Mouse (Mus musculus): ENCODE results near the gene Cbx6. TPM values are rescaled to one million over a fixed set of nuclear protein-coding genes. Genes with fewer than 3 reads are reported as not detected.

The Cbx6 gene
- polyA plus RNA-seq, 1 experiment = 19.9 TPM

DNA sequence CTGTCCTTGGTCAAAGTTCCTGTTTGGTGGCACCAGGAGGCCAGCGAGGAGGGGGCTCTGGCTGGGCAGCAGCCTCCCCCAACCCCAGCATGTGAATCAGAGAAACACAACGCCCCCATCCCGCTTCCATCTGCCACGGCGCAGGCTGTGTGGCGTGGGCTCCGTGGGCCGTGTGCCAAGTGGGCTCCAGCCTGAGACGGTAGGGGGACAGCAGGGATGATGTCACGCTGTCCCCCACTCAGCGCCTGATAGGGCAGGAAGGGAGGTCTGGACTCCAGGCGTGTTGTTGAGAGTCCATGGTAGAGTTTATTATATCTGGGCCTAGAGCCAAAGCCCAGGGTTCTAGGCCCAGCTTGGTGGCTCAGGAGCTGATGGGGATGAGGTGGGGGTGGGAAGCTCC lies 38.2 kb downstream of the Cbx6 start:
- no peak for TF ChIP-seq CTCF (IDR thresholded peaks at IDR 0.05; ENCODE audit: extremely low read depth, insufficient read length, insufficient replicate concordance, low read depth, low read length)
- no peak for TF ChIP-seq POLR2A (IDR thresholded peaks at IDR 0.05; ENCODE audit: low read depth, low read length)
- Histone ChIP-seq H3K4me1 (ENCODE audit: control insufficient read depth, insufficient read depth, insufficient read length, low read length) (no peaks in the 10 kb centered on the region), H3K27me3 (ENCODE audit: control insufficient read depth, insufficient read depth, low read length) (no peaks in the 10 kb centered on the region), H3K36me3 (ENCODE audit: control insufficient read depth, insufficient read depth, low read length) (no peaks in the 10 kb centered on the region), H3K4me3 (ENCODE audit: low read depth, low read length) (no peak overlapping the region), H3K27ac (ENCODE audit: insufficient read depth, low read depth, low read length) (no peak overlapping the region)
- WGBS = 75% methylated on average over 12 of the region's 12 CpGs

DNA sequence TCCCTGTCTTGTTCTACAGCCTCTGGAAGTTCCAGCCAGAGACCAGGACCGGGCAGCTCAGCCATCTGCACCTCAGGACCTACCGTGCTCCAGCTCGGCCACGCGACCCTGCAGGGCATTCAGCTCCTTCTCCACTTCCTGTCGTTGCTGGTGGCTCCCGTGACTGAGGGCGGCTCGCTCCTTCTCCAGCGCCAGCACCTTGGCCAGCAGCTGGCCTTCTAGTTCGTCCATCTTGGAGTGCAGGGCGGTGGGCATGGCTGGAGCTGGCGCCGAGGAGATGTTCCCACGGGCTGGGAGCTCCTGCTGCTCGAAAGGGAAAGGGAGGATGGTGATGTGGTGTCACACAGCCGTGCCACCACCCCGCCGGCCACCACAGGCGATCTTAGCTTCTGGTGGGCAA lies 40.3 kb downstream of the Cbx6 start:
- Histone ChIP-seq H3K4me1 (ENCODE audit: control insufficient read depth, insufficient read depth, insufficient read length, low read length) (no peaks in the 10 kb centered on the region), H3K4me3 (ENCODE audit: low read depth, low read length) (no peak overlapping the region), H3K27me3 (ENCODE audit: control insufficient read depth, insufficient read depth, low read length) (no peaks in the 10 kb centered on the region), H3K27ac (ENCODE audit: insufficient read depth, low read depth, low read length) (no peak overlapping the region), H3K36me3 (ENCODE audit: control insufficient read depth, insufficient read depth, low read length) (no peaks in the 10 kb centered on the region)
- WGBS = 20% methylated on average over 20 of the region's 20 CpGs
- TF ChIP-seq POLR2A (IDR thresholded peaks at IDR 0.05; ENCODE audit: low read depth, low read length) (no peak), CTCF (IDR thresholded peaks at IDR 0.05; ENCODE audit: extremely low read depth, insufficient read length, insufficient replicate concordance, low read depth, low read length) (no peak)

DNA sequence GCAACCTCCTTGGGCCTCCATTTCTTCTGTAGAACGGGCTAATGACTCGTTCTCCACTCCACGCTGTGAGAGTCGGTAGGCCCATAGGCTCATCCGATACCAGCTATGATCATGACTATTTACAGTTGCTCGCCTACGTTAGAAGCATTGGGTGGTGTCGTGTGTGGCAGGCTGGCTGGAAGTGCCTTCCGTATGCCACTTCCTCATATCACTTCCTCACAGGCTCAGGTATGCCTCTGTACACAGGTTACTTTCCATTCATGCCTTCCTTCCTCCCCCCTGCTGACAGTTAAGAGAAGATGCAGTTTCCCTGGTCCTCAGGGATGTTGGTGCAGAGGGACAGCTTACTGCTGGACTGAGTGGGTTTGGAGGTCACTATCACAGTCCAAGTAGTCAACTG lies 41.4 kb downstream of the Cbx6 start:
- TF ChIP-seq POLR2A (IDR thresholded peaks at IDR 0.05; ENCODE audit: low read depth, low read length) = no peak
- TF ChIP-seq CTCF (IDR thresholded peaks at IDR 0.05; ENCODE audit: extremely low read depth, insufficient read length, insufficient replicate concordance, low read depth, low read length) = no peak
- H3K4me1 ChIP-seq (ENCODE audit: control insufficient read depth, insufficient read depth, insufficient read length, low read length) = no peaks in the 10 kb centered on the region
- no peaks in the 10 kb centered on the region for H3K36me3 ChIP-seq (ENCODE audit: control insufficient read depth, insufficient read depth, low read length)
- WGBS = 85% methylated on average over 9 of the region's 9 CpGs
- no peak overlapping the region for H3K27ac ChIP-seq (ENCODE audit: insufficient read depth, low read depth, low read length)
- H3K27me3 ChIP-seq (ENCODE audit: control insufficient read depth, insufficient read depth, low read length) = no peaks in the 10 kb centered on the region
- no peak overlapping the region for H3K4me3 ChIP-seq (ENCODE audit: low read depth, low read length)

DNA sequence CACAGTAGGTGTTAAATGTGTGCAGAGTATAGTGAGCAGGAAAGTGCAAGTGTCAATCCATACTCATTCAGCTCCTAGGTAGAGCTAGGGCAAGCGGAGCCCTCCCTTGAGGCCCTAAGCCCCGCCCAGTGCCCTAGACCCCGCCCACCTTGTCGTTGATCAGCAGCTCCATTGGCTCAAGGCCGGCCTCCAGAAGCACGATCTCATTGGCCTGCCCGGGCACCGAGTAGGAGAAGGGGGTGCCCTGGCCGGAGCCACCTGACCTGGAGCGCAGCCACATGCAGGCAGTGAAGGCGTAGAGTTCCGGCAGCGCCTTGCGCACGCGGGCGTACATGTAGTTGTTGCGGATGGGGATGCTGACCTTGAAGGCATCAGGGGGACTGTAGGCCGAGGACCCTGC lies 42.0 kb downstream of the Cbx6 start:
- Histone ChIP-seq H3K27ac (ENCODE audit: insufficient read depth, low read depth, low read length) (no peak overlapping the region), H3K4me1 (ENCODE audit: control insufficient read depth, insufficient read depth, insufficient read length, low read length) (no peaks in the 10 kb centered on the region), H3K36me3 (ENCODE audit: control insufficient read depth, insufficient read depth, low read length) (no peaks in the 10 kb centered on the region), H3K27me3 (ENCODE audit: control insufficient read depth, insufficient read depth, low read length) (no peaks in the 10 kb centered on the region), H3K4me3 (ENCODE audit: low read depth, low read length) (no peak overlapping the region)
- TF ChIP-seq CTCF (IDR thresholded peaks at IDR 0.05; ENCODE audit: extremely low read depth, insufficient read length, insufficient replicate concordance, low read depth, low read length) (no peak), POLR2A (IDR thresholded peaks at IDR 0.05; ENCODE audit: low read depth, low read length) (no peak)
- 33% methylated on average over 19 of the region's 19 CpGs for WGBS

DNA sequence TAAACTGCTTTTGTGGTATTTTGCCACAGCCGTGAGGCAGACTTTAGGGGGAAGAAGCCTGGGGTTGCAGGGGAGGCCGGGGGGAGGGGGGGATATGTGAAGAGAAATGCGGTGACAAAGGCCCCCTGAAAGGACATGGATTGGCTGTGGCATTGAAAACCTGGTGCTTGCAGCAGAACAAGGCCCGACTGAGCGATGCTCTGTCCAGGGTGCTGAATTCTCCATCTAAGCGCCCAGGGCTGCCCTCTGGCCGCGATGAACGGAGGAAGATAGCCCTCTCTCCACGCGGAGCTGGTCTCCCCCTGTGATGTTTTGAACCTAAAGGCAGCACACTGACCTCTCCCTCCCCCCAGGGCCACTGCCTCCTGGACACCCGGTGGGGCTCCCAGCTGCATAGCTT lies 43.0 kb downstream of the Cbx6 start:
- 5% methylated on average over 12 of the region's 12 CpGs for WGBS
- H3K27ac ChIP-seq (ENCODE audit: insufficient read depth, low read depth, low read length) = no peak overlapping the region
- no peaks in the 10 kb centered on the region for H3K36me3 ChIP-seq (ENCODE audit: control insufficient read depth, insufficient read depth, low read length)
- H3K4me3 ChIP-seq (ENCODE audit: low read depth, low read length) = no peak overlapping the region
- TF ChIP-seq CTCF (IDR thresholded peaks at IDR 0.05; ENCODE audit: extremely low read depth, insufficient read length, insufficient replicate concordance, low read depth, low read length) (no peak), POLR2A (IDR thresholded peaks at IDR 0.05; ENCODE audit: low read depth, low read length) (no peak)
- no peaks in the 10 kb centered on the region for H3K4me1 ChIP-seq (ENCODE audit: control insufficient read depth, insufficient read depth, insufficient read length, low read length)
- no peaks in the 10 kb centered on the region for H3K27me3 ChIP-seq (ENCODE audit: control insufficient read depth, insufficient read depth, low read length)

DNA sequence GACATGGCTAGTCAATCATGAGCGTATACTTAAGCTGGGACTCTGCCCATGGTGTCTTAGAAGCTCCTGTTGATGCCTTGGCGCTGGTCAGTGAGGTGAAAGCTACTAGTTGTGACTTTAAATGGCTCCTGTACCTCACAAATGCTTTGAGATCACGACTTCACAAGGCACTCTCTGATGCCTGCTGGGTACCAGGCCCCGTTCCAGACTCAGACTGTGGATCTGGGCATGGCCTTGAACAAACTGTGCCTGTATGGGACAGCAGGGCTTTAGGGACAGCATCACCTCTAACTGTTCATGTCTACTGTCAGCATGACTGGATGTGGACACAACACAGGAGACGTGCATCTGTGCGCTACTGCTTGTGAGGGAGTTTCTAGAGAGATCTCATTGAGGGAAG lies 43.6 kb downstream of the Cbx6 start:
- H3K4me1 ChIP-seq (ENCODE audit: control insufficient read depth, insufficient read depth, insufficient read length, low read length) = no peaks in the 10 kb centered on the region
- no peak overlapping the region for H3K27ac ChIP-seq (ENCODE audit: insufficient read depth, low read depth, low read length)
- 81% methylated on average over 6 of the region's 6 CpGs for WGBS
- no peak for TF ChIP-seq CTCF (IDR thresholded peaks at IDR 0.05; ENCODE audit: extremely low read depth, insufficient read length, insufficient replicate concordance, low read depth, low read length)
- TF ChIP-seq POLR2A (IDR thresholded peaks at IDR 0.05; ENCODE audit: low read depth, low read length) = no peak
- no peaks in the 10 kb centered on the region for H3K27me3 ChIP-seq (ENCODE audit: control insufficient read depth, insufficient read depth, low read length)
- H3K4me3 ChIP-seq (ENCODE audit: low read depth, low read length) = no peak overlapping the region
- no peaks in the 10 kb centered on the region for H3K36me3 ChIP-seq (ENCODE audit: control insufficient read depth, insufficient read depth, low read length)

DNA sequence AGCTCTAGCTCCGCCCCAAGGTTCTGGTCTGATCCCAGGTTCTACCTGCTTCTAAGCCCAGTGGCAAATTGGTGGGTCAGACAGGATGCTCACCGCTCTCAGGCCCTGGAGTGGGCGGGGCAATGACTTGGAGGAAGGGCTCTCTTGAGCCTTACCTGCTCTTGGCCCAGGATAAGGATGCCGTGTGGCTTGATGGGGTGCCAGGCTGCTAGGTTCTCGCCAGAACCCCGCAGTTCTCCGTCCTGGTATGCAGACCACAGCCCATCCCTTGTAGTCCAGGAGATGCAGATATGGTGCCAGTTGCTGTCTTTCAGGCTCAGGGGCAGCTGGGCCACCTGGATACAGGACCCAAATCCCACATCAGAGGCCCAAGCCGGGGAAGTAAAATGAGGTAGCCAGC lies 44.4 kb downstream of the Cbx6 start:
- Histone ChIP-seq H3K27me3 (ENCODE audit: control insufficient read depth, insufficient read depth, low read length) (0 out of 2 replicates have a peak, but pooled peaks cover 4% of the 10 kb centered on the region), H3K4me3 (ENCODE audit: low read depth, low read length) (no peak overlapping the region), H3K4me1 (ENCODE audit: control insufficient read depth, insufficient read depth, insufficient read length, low read length) (no peaks in the 10 kb centered on the region), H3K27ac (ENCODE audit: insufficient read depth, low read depth, low read length) (no peak overlapping the region), H3K36me3 (ENCODE audit: control insufficient read depth, insufficient read depth, low read length) (no peaks in the 10 kb centered on the region)
- no peak for TF ChIP-seq CTCF (IDR thresholded peaks at IDR 0.05; ENCODE audit: extremely low read depth, insufficient read length, insufficient replicate concordance, low read depth, low read length)
- TF ChIP-seq POLR2A (IDR thresholded peaks at IDR 0.05; ENCODE audit: low read depth, low read length) = no peak
- 49% methylated on average over 8 of the region's 8 CpGs for WGBS

DNA sequence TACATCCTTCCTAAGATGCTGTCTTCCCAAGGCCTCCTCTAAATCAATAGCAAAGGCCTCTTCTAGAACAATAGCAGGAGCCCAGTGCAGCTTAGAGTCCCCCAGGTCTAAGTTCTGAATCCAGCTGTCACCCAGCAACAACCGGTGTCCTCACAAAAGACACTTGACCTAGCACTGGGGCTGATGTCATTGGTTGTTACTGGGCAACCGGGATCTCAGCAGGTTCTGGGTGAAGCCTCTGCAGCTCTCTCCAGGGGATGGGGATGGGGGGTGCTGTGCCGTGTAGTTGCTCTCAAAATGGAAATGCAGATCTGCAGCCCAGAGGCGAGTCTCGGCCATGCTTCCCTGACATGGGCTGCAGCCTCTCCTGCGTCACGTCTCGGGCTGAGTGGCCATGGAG lies 46.7 kb downstream of the Cbx6 start:
- H3K4me3 ChIP-seq (ENCODE audit: low read depth, low read length) = no peak overlapping the region
- 0 out of 2 replicates have a peak, but pooled peaks cover 4% of the 10 kb centered on the region for H3K27me3 ChIP-seq (ENCODE audit: control insufficient read depth, insufficient read depth, low read length)
- H3K27ac ChIP-seq (ENCODE audit: insufficient read depth, low read depth, low read length) = no peak overlapping the region
- TF ChIP-seq CTCF (IDR thresholded peaks at IDR 0.05; ENCODE audit: extremely low read depth, insufficient read length, insufficient replicate concordance, low read depth, low read length) (no peak), POLR2A (IDR thresholded peaks at IDR 0.05; ENCODE audit: low read depth, low read length) (no peak)
- no peaks in the 10 kb centered on the region for H3K36me3 ChIP-seq (ENCODE audit: control insufficient read depth, insufficient read depth, low read length)
- WGBS = 49% methylated on average over 8 of the region's 8 CpGs
- no peaks in the 10 kb centered on the region for H3K4me1 ChIP-seq (ENCODE audit: control insufficient read depth, insufficient read depth, insufficient read length, low read length)

Measured in small intestine, adult 2 months (tissue).